Mouse (Mus musculus): ENCODE results near the gene Sorcs1. TPM values are rescaled to one million over a fixed set of nuclear protein-coding genes. Genes with fewer than 3 reads are reported as not detected.

Gene Sorcs1
- polyA plus RNA-seq, 1 experiment from 2014 or later, result 3.2 TPM

- no peak overlapping the region for H3K9ac ChIP-seq
- WGBS, result 61% methylated on average over 5 of the region's 5 CpGs
- no peak overlapping the region for H3K27ac ChIP-seq
- H3K4me1 ChIP-seq, result no peaks in the 10 kb centered on the region
- no peaks in the 10 kb centered on the region for H3K27me3 ChIP-seq
- no peak overlapping the region for H3K4me2 ChIP-seq (replicated peaks)
- no peaks in the 10 kb centered on the region for H3K9me3 ChIP-seq
- no peak overlapping the region for H3K4me3 ChIP-seq
- H3K36me3 ChIP-seq, result no peaks in the 10 kb centered on the region
- ATAC-seq (ENCODE audit: insufficient number of reproducible peaks, insufficient read depth, low FRiP score, low TSS enrichment), result no peak
These were observed 144.4 kb downstream of the Sorcs1 start for GRCm38 (mm10) chr19:50534031-50534430.

DNA sequence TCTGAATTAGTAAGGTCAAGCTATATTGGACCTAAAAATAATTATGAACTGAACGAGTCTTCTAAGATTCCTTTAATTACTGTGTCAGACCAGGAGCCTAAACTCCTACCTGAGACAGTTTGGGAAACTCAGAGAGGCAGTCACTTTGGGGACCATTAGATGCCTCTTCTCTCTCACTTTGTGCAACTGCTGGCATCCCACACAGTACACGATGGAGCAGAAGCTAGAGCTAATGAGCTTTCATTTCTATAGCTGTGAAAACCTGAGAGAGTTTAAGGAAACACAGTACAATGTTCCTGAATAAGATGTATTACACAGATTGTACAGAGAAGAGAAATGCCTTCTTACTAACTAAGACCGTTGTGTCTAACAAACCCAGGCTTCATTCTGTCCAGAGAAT lies 150.6 kb downstream of the Sorcs1 start:
- H3K9ac ChIP-seq, result no peak overlapping the region
- H3K36me3 ChIP-seq, result no peaks in the 10 kb centered on the region
- no peaks in the 10 kb centered on the region for H3K4me1 ChIP-seq
- ATAC-seq (ENCODE audit: insufficient number of reproducible peaks, insufficient read depth, low FRiP score, low TSS enrichment), result no peak
- no peaks in the 10 kb centered on the region for H3K9me3 ChIP-seq
- no peak overlapping the region for H3K4me3 ChIP-seq
- 81% methylated on average over 3 of the region's 3 CpGs for WGBS
- no peak overlapping the region for H3K27ac ChIP-seq
- H3K27me3 ChIP-seq, result no peaks in the 10 kb centered on the region
- H3K4me2 ChIP-seq (replicated peaks), result no peak overlapping the region

DNA sequence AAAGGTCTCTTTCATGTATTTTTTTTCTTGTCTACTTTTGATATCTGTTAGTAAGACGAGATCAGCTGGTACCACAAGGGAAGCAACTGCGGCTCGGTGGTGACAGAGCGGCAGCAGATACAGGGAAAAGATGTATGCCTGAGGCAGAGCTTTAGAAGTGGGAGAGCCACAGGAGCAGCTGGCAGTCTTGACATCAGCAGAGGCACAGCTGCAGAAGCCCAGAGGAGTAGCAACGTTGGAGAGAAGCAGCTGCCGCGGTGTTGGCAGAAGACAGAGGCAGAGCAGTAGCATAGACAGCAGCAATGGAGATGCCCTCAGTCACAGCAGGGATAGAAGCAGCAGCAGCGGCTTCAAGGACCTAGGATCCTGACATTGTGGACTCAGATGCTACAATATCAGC lies 152.4 kb downstream of the Sorcs1 start:
- Histone ChIP-seq H3K9ac (no peak overlapping the region), H3K27me3 (no peaks in the 10 kb centered on the region), H3K36me3 (no peaks in the 10 kb centered on the region), H3K4me3 (no peak overlapping the region), H3K4me2 (replicated peaks) (no peak overlapping the region), H3K9me3 (no peaks in the 10 kb centered on the region), H3K4me1 (no peaks in the 10 kb centered on the region), H3K27ac (no peak overlapping the region)
- no peak for ATAC-seq (ENCODE audit: insufficient number of reproducible peaks, insufficient read depth, low FRiP score, low TSS enrichment)
- 67% methylated on average over 8 of the region's 8 CpGs for WGBS

GRCm38 (mm10) chr19:50521943-50522342 lies 156.5 kb downstream of the Sorcs1 start:
- H3K27me3 ChIP-seq, result no peaks in the 10 kb centered on the region
- no peaks in the 10 kb centered on the region for H3K36me3 ChIP-seq
- H3K4me3 ChIP-seq, result no peak overlapping the region
- no peaks in the 10 kb centered on the region for H3K9me3 ChIP-seq
- no peak for ATAC-seq (ENCODE audit: insufficient number of reproducible peaks, insufficient read depth, low FRiP score, low TSS enrichment)
- H3K4me1 ChIP-seq, result no peaks in the 10 kb centered on the region
- whole genome bisulfite sequencing, result 68% methylated on average over 4 of the region's 4 CpGs
- H3K27ac ChIP-seq, result no peak overlapping the region
- no peak overlapping the region for H3K4me2 ChIP-seq (replicated peaks)
- no peak overlapping the region for H3K9ac ChIP-seq

DNA sequence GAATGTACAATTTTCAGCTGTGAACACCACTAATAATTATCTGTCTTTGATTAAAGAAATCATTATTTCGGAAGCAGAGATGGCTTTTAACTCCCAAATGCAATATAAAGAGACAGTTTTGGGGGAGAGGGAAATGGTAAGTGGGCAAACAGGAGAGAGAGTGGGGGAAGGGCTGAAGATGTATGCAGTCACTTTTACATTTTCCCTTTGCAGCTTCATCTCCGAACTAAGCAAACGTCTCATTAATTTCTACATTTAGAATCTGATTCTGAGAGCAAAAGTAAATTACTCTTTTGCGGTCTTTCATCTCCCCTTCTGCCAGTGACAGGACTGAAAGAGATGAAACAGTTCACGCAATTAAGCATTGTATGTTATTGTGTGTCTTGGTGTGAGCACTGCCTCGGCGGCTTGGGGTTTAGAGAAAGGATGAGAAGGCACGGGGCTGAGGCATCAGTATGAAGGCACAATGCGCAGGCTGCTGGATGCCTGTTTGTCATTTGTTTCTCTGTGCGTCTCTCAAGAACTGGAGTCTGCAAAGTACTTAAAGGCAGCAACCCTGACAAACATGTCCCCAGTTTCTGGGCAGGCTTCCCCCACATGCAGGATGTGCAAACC lies 163.3 kb downstream of the Sorcs1 start:
- Histone ChIP-seq H3K9ac (no peak overlapping the region), H3K4me1 (no peaks in the 10 kb centered on the region), H3K27ac (no peak overlapping the region), H3K27me3 (no peaks in the 10 kb centered on the region), H3K4me2 (replicated peaks) (no peak overlapping the region), H3K9me3 (no peaks in the 10 kb centered on the region), H3K36me3 (no peaks in the 10 kb centered on the region), H3K4me3 (no peak overlapping the region)
- 75% methylated on average over 10 of the region's 10 CpGs for WGBS
- no peak for ATAC-seq (ENCODE audit: insufficient number of reproducible peaks, insufficient read depth, low FRiP score, low TSS enrichment)

- Histone ChIP-seq H3K36me3 (no peaks in the 10 kb centered on the region), H3K9ac (no peak overlapping the region), H3K27ac (no peak overlapping the region), H3K27me3 (no peaks in the 10 kb centered on the region), H3K4me1 (no peaks in the 10 kb centered on the region), H3K9me3 (no peaks in the 10 kb centered on the region), H3K4me2 (replicated peaks) (no peak overlapping the region), H3K4me3 (no peak overlapping the region)
- no peak for ATAC-seq (ENCODE audit: insufficient number of reproducible peaks, insufficient read depth, low FRiP score, low TSS enrichment)
- WGBS, result 67% methylated on average over 8 of the region's 8 CpGs
These were observed 164.1 kb downstream of the Sorcs1 start for GRCm38 (mm10) chr19:50514309-50514830.

DNA sequence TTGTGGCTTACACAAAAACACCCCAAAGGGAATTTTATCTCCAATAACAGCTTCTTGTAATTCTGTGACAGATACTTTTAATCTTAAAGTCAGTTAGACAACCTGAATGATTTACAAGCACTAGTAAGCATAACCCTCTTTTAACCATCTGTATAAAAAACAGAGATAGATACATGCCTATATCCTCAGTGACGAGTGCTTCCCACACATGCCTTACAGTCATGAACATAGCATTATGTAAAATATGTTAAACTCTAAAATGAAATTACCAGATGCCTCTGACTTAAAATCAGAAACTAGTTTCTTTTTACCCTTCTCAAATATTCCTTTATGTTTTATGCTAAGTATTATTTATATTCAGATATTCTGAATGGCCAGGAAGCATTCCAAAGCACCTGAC lies 175.6 kb downstream of the Sorcs1 start:
- no peak for ATAC-seq (ENCODE audit: insufficient number of reproducible peaks, insufficient read depth, low FRiP score, low TSS enrichment)
- 70% methylated on average over 1 of the region's 1 CpGs for WGBS
- Histone ChIP-seq H3K27ac (no peak overlapping the region), H3K4me3 (no peak overlapping the region), H3K9me3 (no peaks in the 10 kb centered on the region), H3K36me3 (no peaks in the 10 kb centered on the region), H3K4me2 (replicated peaks) (no peak overlapping the region), H3K4me1 (no peaks in the 10 kb centered on the region), H3K27me3 (no peaks in the 10 kb centered on the region), H3K9ac (no peak overlapping the region)

DNA sequence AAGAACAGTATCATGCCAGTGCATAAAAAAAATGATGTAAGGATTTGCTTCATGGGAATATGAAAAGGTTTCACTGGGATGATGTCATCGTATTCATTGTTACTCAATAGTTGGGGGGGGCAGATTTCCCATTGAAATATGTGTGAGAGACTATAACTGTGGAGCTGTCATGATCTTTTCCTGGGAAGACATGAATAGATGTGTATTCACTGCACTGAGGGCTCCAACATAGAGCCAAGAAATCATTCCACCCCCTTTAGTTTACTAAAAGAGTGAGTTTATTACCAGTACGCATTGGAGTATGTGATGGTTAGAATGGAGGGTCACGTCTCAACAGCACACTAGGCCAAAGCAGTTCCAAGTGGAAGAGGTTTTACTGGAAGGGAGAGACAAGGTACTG lies 187.3 kb downstream of the Sorcs1 start:
- WGBS, result 95% methylated on average over 3 of the region's 3 CpGs
- no peak overlapping the region for H3K27ac ChIP-seq
- no peak overlapping the region for H3K4me2 ChIP-seq (replicated peaks)
- no peaks in the 10 kb centered on the region for H3K36me3 ChIP-seq
- no peaks in the 10 kb centered on the region for H3K4me1 ChIP-seq
- H3K4me3 ChIP-seq, result no peak overlapping the region
- no peaks in the 10 kb centered on the region for H3K27me3 ChIP-seq
- H3K9ac ChIP-seq, result no peak overlapping the region
- no peak for ATAC-seq (ENCODE audit: insufficient number of reproducible peaks, insufficient read depth, low FRiP score, low TSS enrichment)
- H3K9me3 ChIP-seq, result no peaks in the 10 kb centered on the region

GRCm38 (mm10) chr19:50490721-50491120 lies 187.7 kb downstream of the Sorcs1 start:
- no peaks in the 10 kb centered on the region for H3K9me3 ChIP-seq
- 79% methylated on average over 2 of the region's 2 CpGs for WGBS
- H3K27me3 ChIP-seq, result no peaks in the 10 kb centered on the region
- no peak overlapping the region for H3K4me2 ChIP-seq (replicated peaks)
- H3K9ac ChIP-seq, result no peak overlapping the region
- ATAC-seq (ENCODE audit: insufficient number of reproducible peaks, insufficient read depth, low FRiP score, low TSS enrichment), result no peak
- no peaks in the 10 kb centered on the region for H3K4me1 ChIP-seq
- no peaks in the 10 kb centered on the region for H3K36me3 ChIP-seq
- no peak overlapping the region for H3K4me3 ChIP-seq
- no peak overlapping the region for H3K27ac ChIP-seq

DNA sequence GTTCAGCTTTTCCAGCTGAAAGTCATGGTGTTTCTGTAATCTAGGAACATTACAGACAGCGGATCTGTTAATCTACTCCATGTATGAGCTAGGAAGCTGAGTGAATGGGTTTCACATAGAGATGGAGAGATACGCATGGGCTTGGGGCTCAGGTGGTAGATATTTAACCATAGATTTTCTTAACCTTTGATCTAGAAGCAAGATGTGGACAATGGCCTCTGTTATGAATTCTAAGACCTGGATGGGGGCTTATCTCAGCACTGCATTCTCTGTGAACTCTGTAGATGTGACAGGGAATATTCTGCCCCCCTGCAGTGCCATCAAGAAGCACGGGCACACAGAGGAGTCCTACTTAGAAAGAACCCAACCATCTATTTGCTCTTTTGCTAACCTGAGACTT lies 188.7 kb downstream of the Sorcs1 start:
- Histone ChIP-seq H3K4me1 (no peaks in the 10 kb centered on the region), H3K36me3 (no peaks in the 10 kb centered on the region), H3K9ac (no peak overlapping the region), H3K9me3 (no peaks in the 10 kb centered on the region), H3K27ac (no peak overlapping the region), H3K27me3 (no peaks in the 10 kb centered on the region), H3K4me3 (no peak overlapping the region), H3K4me2 (replicated peaks) (no peak overlapping the region)
- WGBS, result 80% methylated on average over 3 of the region's 3 CpGs
- ATAC-seq (ENCODE audit: insufficient number of reproducible peaks, insufficient read depth, low FRiP score, low TSS enrichment), result no peak

DNA sequence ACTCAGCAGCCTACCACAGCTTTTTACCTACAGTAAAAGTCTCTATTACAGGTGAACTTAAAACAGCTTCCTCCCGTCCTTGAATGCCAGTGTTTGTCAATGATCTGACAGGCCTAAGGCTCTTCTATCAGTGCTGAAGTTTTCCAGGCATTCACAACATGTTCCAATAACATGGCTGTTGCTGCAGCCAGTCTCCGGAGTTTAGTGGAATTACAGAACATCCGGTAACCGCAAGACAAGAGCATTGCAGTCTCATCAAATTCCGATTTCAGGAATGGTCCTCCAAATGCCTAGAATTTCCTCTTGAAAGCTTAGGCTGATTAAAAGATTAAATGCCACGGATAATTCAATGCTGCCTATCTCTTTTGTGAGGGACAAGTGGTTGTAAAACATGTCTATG lies 190.0 kb downstream of the Sorcs1 start:
- Histone ChIP-seq H3K36me3 (no peaks in the 10 kb centered on the region), H3K9me3 (no peaks in the 10 kb centered on the region), H3K9ac (no peak overlapping the region), H3K27ac (no peak overlapping the region), H3K4me2 (replicated peaks) (no peak overlapping the region), H3K4me3 (no peak overlapping the region), H3K4me1 (no peaks in the 10 kb centered on the region), H3K27me3 (no peaks in the 10 kb centered on the region)
- WGBS, result 62% methylated on average over 6 of the region's 6 CpGs
- no peak for ATAC-seq (ENCODE audit: insufficient number of reproducible peaks, insufficient read depth, low FRiP score, low TSS enrichment)

GRCm38 (mm10) chr19:50487768-50488167 lies 190.7 kb downstream of the Sorcs1 start:
- no peak overlapping the region for H3K9ac ChIP-seq
- no peak overlapping the region for H3K4me2 ChIP-seq (replicated peaks)
- H3K36me3 ChIP-seq, result no peaks in the 10 kb centered on the region
- no peaks in the 10 kb centered on the region for H3K9me3 ChIP-seq
- H3K4me1 ChIP-seq, result no peaks in the 10 kb centered on the region
- H3K27me3 ChIP-seq, result no peaks in the 10 kb centered on the region
- 35% methylated on average over 11 of the region's 11 CpGs for WGBS
- no peak for ATAC-seq (ENCODE audit: insufficient number of reproducible peaks, insufficient read depth, low FRiP score, low TSS enrichment)
- no peak overlapping the region for H3K4me3 ChIP-seq
- H3K27ac ChIP-seq, result no peak overlapping the region

- ATAC-seq (ENCODE audit: insufficient number of reproducible peaks, insufficient read depth, low FRiP score, low TSS enrichment), result no peak
- Histone ChIP-seq H3K4me2 (replicated peaks) (no peak overlapping the region), H3K27me3 (no peaks in the 10 kb centered on the region), H3K27ac (no peak overlapping the region), H3K9ac (no peak overlapping the region), H3K36me3 (no peaks in the 10 kb centered on the region), H3K4me1 (no peaks in the 10 kb centered on the region), H3K9me3 (no peaks in the 10 kb centered on the region), H3K4me3 (no peak overlapping the region)
- WGBS, result 89% methylated on average over 5 of the region's 5 CpGs
These were observed 192.1 kb downstream of the Sorcs1 start for GRCm38 (mm10) chr19:50486345-50486744.
